Mouse (Mus musculus) layer of hippocampus, adult 2 months (tissue): Measurements from ENCODE around the gene Upk1b. TPM values are rescaled to one million over a fixed set of nuclear protein-coding genes. Genes with fewer than 3 reads are reported as not detected.
A peak's percentile ranks its signal among the peaks of the same experiment; 100 is the strongest.

Experiments
- DNase-seq, 2 experiments: peaks; one replicate each; pipeline ENCODE4 v3.0.0; 2022; ENCODE audit warnings: low spot score in 2 of 2
- H3K27ac ChIP-seq: fragments of 200-600 bp; 2 replicates; pipeline ENCODE4 v1.8.1; 2022
- H3K4me3 ChIP-seq: fragments of 200-600 bp; 2 replicates; pipeline ENCODE4 v1.8.1; 2022; ENCODE audit warnings: mild to moderate bottlenecking
- CTCF ChIP-seq: fragments of 200-600 bp; conservative IDR thresholded peaks from 2 replicates; pipeline ENCODE4 v1.8.1; 2022; ENCODE audit warnings: antibody characterized with exemption, mild to moderate bottlenecking, moderate library complexity
- total RNA-seq, 2 experiments: library from RNA; stranded (reverse); gene quantifications; 2 replicates each; pipeline ENCODE4 v1.2.3; 2021

Upk1b gene
- total RNA-seq, 2 experiments from 2014 or later = 1.6 to 1.7 TPM

DNA sequence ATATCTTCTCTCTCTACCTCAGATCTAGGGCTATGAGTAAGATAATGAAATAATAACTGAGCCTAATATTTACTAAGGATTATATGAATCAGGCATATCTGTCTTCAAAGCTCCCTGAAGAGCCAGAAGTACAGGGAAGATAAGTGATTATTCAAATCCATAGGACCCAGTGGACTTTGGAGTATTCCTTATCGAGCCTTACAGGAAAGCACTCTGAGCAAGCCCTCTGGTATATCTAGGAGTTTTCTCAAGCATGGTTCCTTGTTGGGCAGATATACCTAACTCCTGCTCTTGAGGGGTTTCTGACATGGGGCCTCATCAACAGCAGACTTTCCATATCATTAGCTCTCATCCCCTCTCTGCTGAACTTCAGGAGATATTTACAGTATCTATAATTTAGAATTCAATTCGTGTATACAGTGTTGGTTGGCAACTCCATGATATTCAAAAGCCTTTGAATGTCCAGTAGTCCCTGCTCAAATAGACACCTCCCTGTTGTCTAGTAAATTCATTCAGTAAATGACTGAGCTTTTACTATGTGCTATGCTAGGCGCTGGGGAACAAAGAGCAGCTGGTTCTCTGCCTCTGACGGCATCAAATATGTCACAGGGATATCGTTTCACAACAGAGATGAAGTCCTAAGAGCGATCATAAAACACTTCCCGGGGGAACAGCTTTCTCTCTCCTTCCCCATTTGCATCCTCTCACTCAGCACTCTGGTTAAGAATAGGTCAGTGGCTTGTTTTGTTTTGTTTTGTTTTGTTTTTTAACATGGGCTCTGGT, 25.0 kb downstream of the Upk1b start:
- Histone ChIP-seq H3K27ac (no peak overlapping the region), H3K4me3 (no peak overlapping the region)
- TF ChIP-seq CTCF = no peak
- no peak for DNase-seq

- no peak for DNase-seq
- no peak overlapping the region for H3K27ac ChIP-seq
- no peak for TF ChIP-seq CTCF
- no peak overlapping the region for H3K4me3 ChIP-seq
These were observed 27.1 kb downstream of the Upk1b start for GRCm38 (mm10) chr16:38772906-38773496.

DNA sequence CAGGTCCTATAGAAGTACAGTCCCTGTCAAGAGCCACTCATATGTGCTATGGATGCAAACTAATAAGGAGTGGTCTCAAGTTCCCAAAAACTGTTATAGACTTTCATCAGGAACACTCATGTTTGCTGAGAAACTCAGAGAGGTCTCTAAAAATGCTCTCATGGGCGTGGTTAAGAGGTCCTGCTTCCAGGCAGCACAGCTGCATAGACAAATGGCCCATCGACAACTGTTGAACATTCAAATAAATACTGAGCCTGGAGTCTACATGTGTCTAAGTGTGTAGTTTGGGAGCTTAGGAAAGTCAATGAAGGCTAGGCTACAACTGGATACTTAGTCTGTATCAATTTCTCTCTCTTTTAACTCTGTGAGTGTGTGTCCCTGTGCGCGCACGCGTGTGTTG, 29.0 kb downstream of the Upk1b start:
- no peak overlapping the region for H3K27ac ChIP-seq
- no peak for DNase-seq
- no peak overlapping the region for H3K4me3 ChIP-seq
- TF ChIP-seq CTCF = no peak

- Histone ChIP-seq H3K27ac (peak overlapping the region; percentile 92), H3K4me3 (no peak overlapping the region)
- no peak for TF ChIP-seq CTCF
- DNase-seq = no peak
These were observed 30.6 kb downstream of the Upk1b start for GRCm38 (mm10) chr16:38769529-38769928.

GRCm38 (mm10) chr16:38768386-38768785, 31.7 kb downstream of the Upk1b start:
- peak overlapping the region; percentile 92 for H3K27ac ChIP-seq
- no peak overlapping the region for H3K4me3 ChIP-seq
- no peak for DNase-seq
- TF ChIP-seq CTCF = no peak

DNA sequence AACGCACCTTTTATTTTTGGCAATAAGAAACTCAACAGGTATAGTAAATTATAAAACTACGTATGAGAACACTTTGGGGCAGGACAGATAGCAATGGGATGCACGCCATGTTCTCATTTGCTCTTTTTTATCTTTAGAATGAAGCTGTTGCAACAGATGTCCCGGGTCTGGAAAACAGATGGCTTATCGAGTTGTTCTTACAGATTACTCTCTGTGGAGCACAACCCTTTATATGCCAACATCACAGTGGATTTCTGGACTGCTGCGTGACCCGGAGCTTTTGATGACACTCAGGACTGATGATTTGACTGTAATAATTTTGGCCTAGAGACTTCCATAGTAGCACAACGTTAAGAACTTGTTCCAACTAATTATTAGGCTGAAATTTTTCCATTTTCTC, 32.4 kb downstream of the Upk1b start:
- DNase-seq = peak; percentile 78 to 82
- no peak overlapping the region for H3K4me3 ChIP-seq
- peak overlapping the region; percentile 92 for H3K27ac ChIP-seq
- no peak for TF ChIP-seq CTCF

- TF ChIP-seq CTCF = no peak
- no peak overlapping the region for H3K4me3 ChIP-seq
- DNase-seq = no peak
- peak overlapping the region; percentile 92 for H3K27ac ChIP-seq
These were observed 33.5 kb downstream of the Upk1b start for GRCm38 (mm10) chr16:38766671-38767070.

DNA sequence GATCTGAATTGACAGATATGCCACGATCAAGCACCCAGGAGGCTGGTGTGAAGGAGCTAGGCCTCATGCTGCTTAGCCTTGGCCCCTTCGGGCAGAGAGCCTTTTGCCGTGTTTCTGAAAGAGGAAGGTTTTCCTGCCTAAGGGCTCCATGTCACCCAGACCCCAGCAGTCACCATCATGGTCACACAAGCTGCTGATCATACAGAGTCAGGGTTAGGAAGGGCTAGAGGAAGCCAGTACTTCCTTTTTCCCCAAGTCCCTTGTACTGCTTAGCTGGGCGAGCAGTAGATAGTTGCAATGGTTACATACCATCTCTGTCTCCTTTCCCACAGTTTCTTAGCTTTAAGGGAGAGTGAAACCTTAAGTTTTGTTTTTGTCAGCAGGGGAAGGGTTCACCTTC, 36.6 kb downstream of the Upk1b start:
- no peak for TF ChIP-seq CTCF
- Histone ChIP-seq H3K27ac (peak overlapping the region; percentile 59; the same call in 1 of the 2 replicates), H3K4me3 (no peak overlapping the region)
- DNase-seq = no peak

DNA sequence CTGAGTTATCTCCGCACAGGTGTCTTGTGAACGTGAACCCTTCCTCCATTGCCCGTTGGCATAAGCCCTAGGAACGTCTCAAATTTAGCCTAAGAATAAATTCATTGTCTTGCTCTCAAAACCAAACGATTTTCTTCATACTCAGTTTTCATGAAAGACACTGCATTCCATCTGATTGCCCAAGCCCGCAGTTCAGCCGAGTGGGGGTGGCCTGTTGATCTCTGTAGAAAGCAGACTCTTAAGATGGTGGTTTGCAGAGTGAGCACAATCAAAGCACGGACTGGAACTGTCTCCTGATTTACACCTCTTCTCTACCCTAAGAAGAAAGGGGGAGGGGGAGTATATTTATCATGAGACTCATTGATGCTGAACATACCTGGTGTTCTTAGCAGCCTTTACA, 37.7 kb downstream of the Upk1b start:
- no peak for DNase-seq
- TF ChIP-seq CTCF = no peak
- H3K27ac ChIP-seq = peak overlapping the region; percentile 11; the same call in 1 of the 2 replicates
- no peak overlapping the region for H3K4me3 ChIP-seq

- no peak for TF ChIP-seq CTCF
These were observed 38.2 kb downstream of the Upk1b start for GRCm38 (mm10) chr16:38761972-38762371.

DNA sequence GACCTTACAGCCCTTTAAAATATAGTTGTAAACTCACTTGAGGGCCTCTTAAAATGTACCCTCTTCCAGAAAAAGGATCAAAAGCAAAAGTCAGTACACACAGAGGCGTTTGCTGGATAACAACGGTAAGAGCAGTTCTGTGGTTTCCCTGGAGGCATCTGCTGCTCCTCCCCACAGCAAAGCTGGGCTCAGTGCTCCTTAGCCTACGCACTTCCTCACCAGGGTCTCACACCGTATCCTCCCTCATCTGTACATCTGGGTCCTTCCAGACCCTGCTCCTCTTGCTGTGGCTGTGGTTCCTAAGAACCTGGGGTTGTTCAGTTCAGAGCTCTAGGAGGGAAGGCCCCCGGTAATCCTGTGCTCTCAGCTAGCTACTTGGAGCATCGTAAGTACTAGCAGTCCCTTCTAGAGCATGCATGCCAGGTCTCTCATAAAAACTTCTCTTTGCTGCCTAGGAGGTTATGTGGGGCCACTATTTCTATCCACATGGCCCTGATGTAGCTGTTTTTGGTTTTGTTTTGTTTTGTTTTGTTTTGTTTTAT, 39.2 kb downstream of the Upk1b start:
- no peak for DNase-seq
- Histone ChIP-seq H3K4me3 (no peak overlapping the region), H3K27ac (peak overlapping the region; percentile 77; the same call in 1 of the 2 replicates)
- TF ChIP-seq CTCF = no peak

More at GRCm38 (mm10) chr16:38761972-38762371, 38.2 kb downstream of the Upk1b start:
- DNase-seq = no peak
- Histone ChIP-seq H3K4me3 (no peak overlapping the region), H3K27ac (no peak overlapping the region)

DNA sequence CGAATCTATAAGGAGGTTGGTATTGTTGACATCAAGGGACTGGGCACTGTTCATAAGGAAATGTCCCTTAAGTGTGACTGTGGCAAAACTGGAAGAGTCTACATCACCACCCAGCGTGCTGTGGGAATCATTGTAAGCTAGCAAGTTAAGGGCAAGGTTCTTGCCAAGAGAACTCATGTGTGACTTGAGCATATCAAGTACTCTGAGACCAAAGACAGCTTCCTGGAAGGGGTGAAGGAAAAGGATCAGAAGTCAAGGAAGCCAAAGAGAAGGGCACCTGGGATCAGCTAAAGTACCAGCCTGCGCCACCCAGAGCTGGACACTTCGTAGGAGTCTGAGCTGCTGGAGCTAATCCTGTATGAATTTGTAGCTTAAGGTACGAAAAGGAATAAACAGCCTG, 39.9 kb downstream of the Upk1b start:
- DNase-seq = no peak
- H3K27ac ChIP-seq = peak overlapping the region; percentile 77; the same call in 1 of the 2 replicates
- no peak for TF ChIP-seq CTCF
- H3K4me3 ChIP-seq = no peak overlapping the region

DNA sequence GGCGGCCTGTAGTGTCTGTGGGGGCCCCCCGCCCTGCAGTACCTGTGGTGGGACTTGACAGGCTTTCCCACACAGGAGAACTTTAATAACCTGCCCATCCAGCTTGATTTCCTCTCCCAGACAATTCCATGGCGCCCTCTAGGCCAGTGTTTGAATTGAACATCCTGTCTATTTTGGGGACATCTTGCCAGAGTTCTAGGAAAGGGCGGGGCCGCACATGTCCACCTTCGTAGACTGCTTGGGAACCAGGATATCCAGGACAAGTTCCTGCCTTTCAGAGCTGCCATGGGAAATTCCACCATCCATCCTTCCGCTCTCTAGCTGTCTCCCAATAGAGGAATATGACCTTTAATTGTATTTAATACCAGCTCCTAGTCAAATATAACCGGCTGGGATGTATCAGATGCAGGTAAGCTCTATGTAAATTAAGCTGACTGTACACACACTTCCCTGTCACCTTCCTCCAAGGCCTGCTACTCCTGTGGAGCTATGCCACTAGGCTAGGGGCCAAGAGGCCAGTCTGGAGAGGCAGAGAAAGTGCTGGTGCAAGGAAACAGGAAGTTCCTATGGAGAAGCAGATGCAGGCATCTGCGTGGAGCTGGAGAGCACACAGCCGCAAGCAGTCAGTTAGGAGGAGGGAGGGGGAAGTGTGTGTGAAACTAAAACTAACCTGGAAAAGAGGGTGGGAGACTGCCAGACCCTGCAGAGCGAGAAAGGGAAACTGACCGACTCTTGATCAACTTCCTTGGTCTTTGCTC, 41.8 kb downstream of the Upk1b start:
- no peak for DNase-seq
- TF ChIP-seq CTCF = peak; percentile 31
- Histone ChIP-seq H3K27ac (no peak overlapping the region), H3K4me3 (no peak overlapping the region)
